Mouse (Mus musculus) heart, adult 2 months (tissue): ENCODE measurements around the gene Rnf34. TPM values are rescaled to one million over a fixed set of nuclear protein-coding genes. Genes with fewer than 3 reads are reported as not detected.
A peak's percentile ranks its signal among the peaks of the same experiment; 100 is the strongest.

Experiments
- DNase-seq, 2 experiments: peaks; one replicate each; pipeline ENCODE4 v3.0.0; 2021
- H3K27ac ChIP-seq: fragments of 200-600 bp; 2 replicates; pipeline ENCODE4 v1.8.1; 2022
- H3K27me3 ChIP-seq: fragments of 200-500 bp; 2 replicates; pipeline ENCODE4 v1.6.1; 2012; ENCODE audit warnings: mild to moderate bottlenecking, low read length, inconsistent platforms, mixed read lengths; ENCODE audit not compliant: control insufficient read depth, insufficient read depth
- H3K36me3 ChIP-seq: fragments of 200-500 bp; 2 replicates; pipeline ENCODE4 v1.6.1; 2012; ENCODE audit warnings: low read length, inconsistent platforms; ENCODE audit not compliant: control insufficient read depth, insufficient read depth
- H3K4me1 ChIP-seq: fragments of 200-500 bp; 2 replicates; pipeline ENCODE4 v1.6.1; 2011; ENCODE audit warnings: low read length; ENCODE audit not compliant: control insufficient read depth, insufficient read depth
- H3K4me3 ChIP-seq: fragments of 200-600 bp; 2 replicates; pipeline ENCODE4 v1.8.1; 2022
- H3K79me2 ChIP-seq: fragments of 200-500 bp; replicated peaks from 2 replicates; pipeline ENCODE4 v1.6.1; 2012; ENCODE audit warnings: mild to moderate bottlenecking, inconsistent platforms, low read length, moderate library complexity, mixed read lengths; ENCODE audit not compliant: control insufficient read depth, insufficient read depth
- H3K9ac ChIP-seq: fragments of 200-500 bp; 2 replicates; pipeline ENCODE4 v1.6.1; 2012; ENCODE audit warnings: low read depth, mild to moderate bottlenecking, control low read depth, inconsistent platforms, low read length, mixed read lengths
- CTCF ChIP-seq: fragments of 200-600 bp; IDR thresholded peaks from 2 replicates; pipeline ENCODE4 v1.8.1; 2022; ENCODE audit warnings: antibody characterized with exemption, mild to moderate bottlenecking, moderate library complexity
- EP300 ChIP-seq: fragments of 200-500 bp; IDR thresholded peaks from 2 replicates; pipeline ENCODE4 v1.6.1; 2011; ENCODE audit warnings: low read depth, low read length, control low read depth; ENCODE audit not compliant: insufficient read depth
- POLR2A ChIP-seq: fragments of 200-500 bp; IDR thresholded peaks from 2 replicates; pipeline ENCODE4 v1.6.1; 2011; ENCODE audit warnings: mild to moderate bottlenecking, low read depth, low read length, control low read depth; ENCODE audit not compliant: insufficient read depth
- WGBS: fragments of 180-500 bp; shearing (Covaris S2); methylation state at CpG from one replicate; pipeline ENCODE4 v1.1.7; 2018; 5-methylcytosine and 5-hydroxymethylcytosine counted together
- intact Hi-C: fragments of 180-260 bp; cut with DNase I; formaldehyde crosslinking; loops from one replicate; pipeline ENCODE4 v1.15.1; 2025
- polyA plus RNA-seq: library from polyadenylated mRNA; depleted of rRNA; stranded (reverse); fragments of >200 nt; gene quantifications from 2 replicates; pipeline ENCODE4 v1.2.3, GENCODE M21; 2012
- total RNA-seq, 2 experiments: library from RNA; stranded (reverse); gene quantifications; 2 replicates each; pipeline ENCODE4 v1.2.3; 2021

Gene Rnf34
- total and polyA plus RNA-seq, 3 experiments, result 10.5 to 33.3 (median 26.1) TPM

DNA sequence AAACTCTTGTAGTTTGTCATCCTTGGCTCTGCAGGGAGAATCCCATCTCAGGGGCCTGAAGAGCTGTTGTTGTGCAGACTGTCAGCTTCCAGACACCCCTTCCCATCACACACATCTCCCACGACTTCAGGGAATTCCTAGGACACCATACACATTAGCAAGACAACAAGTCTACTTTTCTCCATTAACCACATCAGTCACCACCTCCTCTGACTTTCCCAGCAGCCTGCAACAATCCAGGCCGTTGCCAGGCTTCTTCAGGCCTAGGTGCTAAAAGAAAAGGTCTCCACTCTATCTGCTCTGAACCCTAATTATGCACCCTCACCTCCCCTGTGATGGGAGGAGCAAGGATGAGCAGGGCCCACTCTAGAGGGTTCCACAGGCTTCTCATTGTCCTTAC lies 40.5 kb downstream of the Rnf34 start:
- WGBS, result 56% methylated on average over 2 of the region's 2 CpGs
- Histone ChIP-seq H3K4me1 (peaks cover 1% of the 10 kb centered on the region; the same call in 1 of the 2 replicates), H3K4me3 (no peak overlapping the region), H3K9ac (no peak overlapping the region), H3K36me3 (no peaks in the 10 kb centered on the region), H3K27ac (no peak overlapping the region), H3K79me2 (peaks cover 9% of the 10 kb centered on the region), H3K27me3 (no peaks in the 10 kb centered on the region)
- DNase-seq, result no peak
- intact Hi-C loops, result no loop called here
- TF ChIP-seq CTCF (no peak), EP300 (no peak), POLR2A (no peak)

DNA sequence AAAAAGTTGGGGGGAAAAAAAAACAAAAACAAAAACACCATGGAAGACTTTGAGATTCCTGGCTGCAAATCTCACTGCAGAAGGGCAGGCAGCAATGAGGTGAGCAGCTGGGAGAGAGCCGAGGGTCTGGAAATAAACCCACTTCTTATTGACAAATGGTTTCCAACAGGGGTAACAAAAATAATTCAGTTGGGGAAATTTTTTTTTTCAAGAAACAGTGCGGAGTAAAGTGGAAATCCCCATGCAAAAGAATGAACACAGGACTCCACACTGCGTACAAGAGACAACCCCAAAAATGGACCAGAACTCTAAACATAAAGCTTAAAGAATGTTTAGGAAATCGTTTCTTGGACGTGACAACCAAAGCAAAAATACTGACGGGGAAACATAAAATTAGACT lies 43.4 kb downstream of the Rnf34 start:
- WGBS, result 92% methylated on average over 6 of the region's 6 CpGs
- intact Hi-C loops, result no loop called here
- peaks cover 11% of the 10 kb centered on the region for H3K79me2 ChIP-seq
- no peak overlapping the region for H3K9ac ChIP-seq
- no peaks in the 10 kb centered on the region for H3K4me1 ChIP-seq
- no peaks in the 10 kb centered on the region for H3K27me3 ChIP-seq
- H3K27ac ChIP-seq, result no peak overlapping the region
- TF ChIP-seq CTCF (no peak), EP300 (no peak), POLR2A (no peak)
- no peak for DNase-seq
- no peaks in the 10 kb centered on the region for H3K36me3 ChIP-seq
- no peak overlapping the region for H3K4me3 ChIP-seq

DNA sequence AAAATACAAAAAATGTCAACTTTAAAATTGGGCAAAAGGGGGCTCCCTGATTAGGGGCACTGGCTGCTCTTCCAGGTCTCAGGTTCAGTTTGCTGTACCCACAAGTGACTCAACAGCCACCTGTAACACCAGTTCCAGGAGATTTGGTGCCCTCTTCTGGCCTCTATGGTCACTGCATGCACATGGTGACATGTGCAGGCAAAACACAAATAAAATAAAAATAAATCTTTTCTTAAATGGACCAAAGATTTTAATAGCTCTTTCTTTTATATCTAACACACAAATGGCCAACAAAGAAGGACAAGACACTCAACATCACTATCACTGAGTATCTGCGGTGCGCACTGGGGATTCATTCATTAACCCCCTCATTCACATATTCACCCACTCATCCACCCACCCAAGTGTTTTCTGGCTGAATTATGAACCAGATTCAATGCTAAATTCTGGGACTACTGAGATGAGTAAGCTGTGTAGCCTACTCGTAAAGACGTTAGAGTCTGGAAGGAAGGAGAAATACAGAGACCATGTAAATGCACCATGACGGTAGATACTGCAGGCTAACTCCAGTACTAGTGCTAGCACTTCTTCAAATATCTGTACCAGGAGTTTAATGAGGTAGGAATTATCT lies 44.3 kb downstream of the Rnf34 start:
- WGBS, result 90% methylated on average over 5 of the region's 5 CpGs
- DNase-seq, result peak; percentile 44 to 72
- peaks cover 8% of the 10 kb centered on the region; the same call in 1 of the 2 replicates for H3K79me2 ChIP-seq
- intact Hi-C loops, result no loop called here
- no peaks in the 10 kb centered on the region for H3K27me3 ChIP-seq
- H3K27ac ChIP-seq, result no peak overlapping the region
- peaks cover 2% of the 10 kb centered on the region for H3K4me1 ChIP-seq
- no peak overlapping the region for H3K4me3 ChIP-seq
- no peak for TF ChIP-seq POLR2A
- TF ChIP-seq CTCF, result peak; percentile 89
- no peak overlapping the region for H3K9ac ChIP-seq
- no peaks in the 10 kb centered on the region for H3K36me3 ChIP-seq

DNA sequence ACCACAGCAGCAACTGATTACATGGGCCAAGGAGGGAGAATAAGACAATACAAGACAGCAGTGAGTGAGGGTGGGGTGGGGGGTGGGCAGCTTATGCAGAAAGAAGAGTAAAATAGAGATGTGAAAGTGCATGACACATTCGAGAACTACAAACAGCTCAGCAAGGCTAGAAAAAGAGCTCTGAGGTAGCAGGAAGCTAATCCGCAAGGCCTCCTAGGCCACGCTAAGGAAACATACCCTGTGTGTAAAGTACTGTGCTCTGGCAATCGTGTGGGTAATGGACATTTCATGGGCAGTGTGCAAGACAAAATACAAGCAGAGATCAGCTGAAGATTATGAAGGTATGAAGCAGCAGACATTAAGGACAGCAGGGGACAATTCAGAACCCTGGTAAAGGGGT lies 45.0 kb downstream of the Rnf34 start:
- intact Hi-C loops, result no loop called here
- Histone ChIP-seq H3K27ac (no peak overlapping the region; the same call in 1 of the 2 replicates), H3K79me2 (peaks cover 8% of the 10 kb centered on the region; the same call in 1 of the 2 replicates), H3K4me1 (peaks cover 2% of the 10 kb centered on the region), H3K36me3 (no peaks in the 10 kb centered on the region), H3K27me3 (no peaks in the 10 kb centered on the region), H3K4me3 (no peak overlapping the region), H3K9ac (no peak overlapping the region)
- TF ChIP-seq POLR2A (no peak), CTCF (no peak), EP300 (no peak)
- 64% methylated on average over 4 of the region's 4 CpGs for WGBS
- DNase-seq, result no peak

DNA sequence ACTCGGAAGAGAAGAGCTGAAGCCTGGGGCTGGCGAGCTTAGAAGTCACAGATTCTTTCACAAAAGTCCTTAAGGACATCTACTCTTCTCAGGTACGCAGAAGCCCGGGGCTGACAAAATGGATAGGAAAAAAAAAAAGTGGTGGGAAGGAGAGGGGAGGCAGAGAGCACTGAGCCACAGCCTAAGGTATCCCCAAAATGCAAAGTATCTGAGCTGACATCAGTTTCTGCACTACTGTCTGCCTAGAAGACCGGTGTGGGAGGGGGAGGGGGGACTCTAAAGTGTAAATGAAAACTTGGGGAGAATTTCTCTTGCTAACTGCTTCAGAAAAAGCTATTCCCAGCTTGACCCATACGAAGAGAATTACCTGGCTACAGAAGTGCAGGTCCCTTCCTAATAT lies 48.3 kb downstream of the Rnf34 start:
- Histone ChIP-seq H3K9ac (no peak overlapping the region), H3K4me1 (peaks cover 3% of the 10 kb centered on the region), H3K27me3 (no peaks in the 10 kb centered on the region), H3K4me3 (no peak overlapping the region), H3K27ac (no peak overlapping the region), H3K36me3 (no peaks in the 10 kb centered on the region), H3K79me2 (peaks cover 5% of the 10 kb centered on the region; the same call in 1 of the 2 replicates)
- TF ChIP-seq POLR2A (no peak), CTCF (no peak), EP300 (no peak)
- 88% methylated on average over 6 of the region's 6 CpGs for WGBS
- DNase-seq, result no peak
- intact Hi-C loops, result no loop called here

DNA sequence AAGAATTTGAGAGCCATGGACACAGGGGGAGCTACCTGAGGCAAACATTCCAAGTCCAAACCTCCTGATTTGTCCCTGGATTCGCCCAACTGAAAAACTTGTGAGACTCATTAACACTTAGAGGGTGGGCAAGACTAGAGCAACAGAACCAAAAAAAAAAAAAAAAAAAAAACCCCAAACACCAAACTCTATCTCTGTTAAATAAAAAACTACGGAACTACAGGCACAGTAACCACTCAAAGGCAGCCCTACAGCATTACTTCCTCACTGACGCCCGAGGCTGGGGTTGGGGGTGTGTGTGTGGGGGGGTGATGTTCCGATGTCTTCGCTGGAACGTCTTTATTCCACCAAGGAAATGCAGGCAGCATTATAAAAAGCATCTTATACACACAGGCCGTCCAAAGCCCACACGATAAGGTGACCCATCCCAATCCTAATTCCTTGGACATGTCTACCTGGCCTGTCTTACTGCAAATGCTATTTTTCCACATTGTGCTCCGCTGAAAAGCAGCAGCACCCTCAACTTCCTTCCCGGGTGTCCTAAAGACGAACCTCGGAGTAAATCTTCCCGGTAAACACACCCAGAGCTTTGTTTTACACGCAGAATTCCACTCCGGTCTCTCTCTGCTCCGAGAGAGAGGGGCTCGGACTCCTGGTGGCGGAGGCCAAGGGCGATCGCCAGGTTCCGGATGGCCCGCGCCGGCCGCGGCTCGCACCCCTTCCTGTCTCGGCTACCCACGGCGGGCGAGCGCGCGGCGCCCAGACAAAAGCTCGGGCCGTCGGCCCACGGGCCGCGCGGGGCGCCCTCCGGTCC lies 49.3 kb downstream of the Rnf34 start:
- TF ChIP-seq CTCF, result peak; percentile 14; the same call in 1 of the 2 replicates
- no peak for TF ChIP-seq EP300
- Histone ChIP-seq H3K79me2 (peaks cover 5% of the 10 kb centered on the region; the same call in 1 of the 2 replicates), H3K36me3 (no peaks in the 10 kb centered on the region), H3K9ac (peak overlapping the region; percentile 90), H3K27ac (peak overlapping the region; percentile 55), H3K4me1 (peaks cover 3% of the 10 kb centered on the region), H3K4me3 (peak overlapping the region; percentile 55), H3K27me3 (no peaks in the 10 kb centered on the region)
- peak; percentile 50 to 62 for DNase-seq
- WGBS, result 3% methylated on average over 45 of the region's 45 CpGs
- intact Hi-C loops, result no loop called here
